Mouse (Mus musculus) 3134 (cell line): ENCODE data around the gene Shroom3.

Experiments
- DNase-seq: peaks from one replicate; pipeline ENCODE4 v3.0.0-alpha.2; 2011; ENCODE audit warnings: low spot score; ENCODE audit not compliant: insufficient read length; ENCODE audit errors: extremely low read depth

Gene Shroom3

DNA sequence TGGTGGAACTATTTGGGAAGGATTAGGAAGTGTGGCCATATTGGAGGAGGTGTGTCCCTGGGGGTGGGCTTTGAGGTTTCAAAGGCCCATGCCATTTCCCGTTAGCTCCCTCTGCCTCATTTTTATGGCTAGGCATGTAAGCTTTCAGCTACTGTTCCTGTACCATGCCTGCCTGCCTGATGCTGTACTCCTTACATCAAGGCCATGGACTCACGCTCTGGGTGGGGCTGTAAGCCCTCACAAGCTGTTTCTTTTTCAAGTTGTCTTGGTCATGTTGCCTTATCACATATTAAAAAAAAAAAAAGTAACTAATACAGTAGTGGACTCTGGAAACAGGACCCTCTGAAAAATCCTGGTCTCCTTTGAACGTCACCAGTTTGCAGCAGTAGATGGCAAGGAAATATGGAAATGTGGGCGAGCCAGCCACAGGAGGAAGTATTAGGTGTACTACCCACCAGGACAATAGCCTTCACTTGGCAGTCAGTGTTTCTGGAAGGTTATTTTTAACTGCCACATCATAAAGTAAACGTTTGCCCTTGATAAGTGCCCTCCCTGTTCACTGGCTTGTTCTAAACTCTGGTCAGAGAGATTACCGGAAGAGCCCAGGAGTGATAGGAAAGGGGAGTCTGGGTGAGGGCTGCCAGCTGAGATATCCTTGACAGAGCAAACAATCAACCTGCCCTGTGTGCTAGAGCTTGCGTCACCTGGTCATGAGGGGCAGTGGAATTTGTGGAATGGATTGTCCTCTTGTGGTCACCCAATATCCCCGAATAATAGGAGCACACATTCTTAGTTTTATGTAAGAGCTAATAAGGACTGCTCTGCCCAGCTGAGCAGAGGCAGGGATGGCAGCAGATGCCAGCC is 62.4 kb downstream of the Shroom3 start:
- DNase-seq: no peak

DNA sequence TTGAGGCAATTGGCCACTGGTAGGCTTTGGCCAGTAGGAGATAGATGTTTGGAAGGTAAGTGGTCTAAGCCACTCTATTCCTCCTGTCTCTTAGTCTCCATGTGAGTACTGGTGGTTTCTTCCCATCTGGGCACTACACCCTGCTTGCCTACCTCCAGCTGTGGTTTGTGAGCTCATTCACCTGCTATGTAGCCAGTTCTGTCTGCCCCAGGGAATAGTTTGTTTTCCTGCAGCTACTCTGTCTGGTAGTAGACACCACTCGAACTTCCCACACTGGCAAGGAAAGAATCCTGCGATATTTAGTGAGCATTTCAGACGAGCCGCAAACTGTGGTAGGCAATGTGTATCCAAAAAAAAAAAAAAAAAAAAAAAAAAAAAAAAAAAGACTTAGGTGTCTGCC is 68.3 kb downstream of the Shroom3 start:
- DNase-seq: peak; percentile 12

DNA sequence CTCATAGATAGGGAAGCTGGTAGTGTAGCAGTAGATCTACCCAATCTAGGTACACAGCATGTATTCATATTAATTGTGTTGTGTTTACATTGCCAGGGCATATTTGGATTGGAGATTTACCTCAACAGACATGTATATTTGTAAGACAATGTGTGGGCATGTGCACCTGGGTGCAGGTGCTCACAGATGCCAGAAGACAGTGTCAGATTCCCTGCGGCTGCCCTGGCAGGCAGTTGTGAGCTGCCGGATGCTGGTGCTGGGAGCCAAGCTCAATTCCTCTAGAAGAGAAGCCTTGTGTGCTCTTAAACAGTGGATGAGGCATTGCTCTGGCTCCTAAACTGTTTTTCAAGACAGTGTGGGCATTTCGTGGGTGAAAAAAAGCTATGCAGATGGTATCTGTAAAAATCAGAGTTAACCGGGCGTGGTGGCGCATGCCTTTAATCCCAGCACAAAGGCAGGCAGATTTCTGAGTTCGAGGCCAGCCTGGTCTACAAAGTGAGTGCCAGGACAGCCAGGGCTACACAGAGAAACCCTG is 72.1 kb downstream of the Shroom3 start:
- no peak for DNase-seq

DNA sequence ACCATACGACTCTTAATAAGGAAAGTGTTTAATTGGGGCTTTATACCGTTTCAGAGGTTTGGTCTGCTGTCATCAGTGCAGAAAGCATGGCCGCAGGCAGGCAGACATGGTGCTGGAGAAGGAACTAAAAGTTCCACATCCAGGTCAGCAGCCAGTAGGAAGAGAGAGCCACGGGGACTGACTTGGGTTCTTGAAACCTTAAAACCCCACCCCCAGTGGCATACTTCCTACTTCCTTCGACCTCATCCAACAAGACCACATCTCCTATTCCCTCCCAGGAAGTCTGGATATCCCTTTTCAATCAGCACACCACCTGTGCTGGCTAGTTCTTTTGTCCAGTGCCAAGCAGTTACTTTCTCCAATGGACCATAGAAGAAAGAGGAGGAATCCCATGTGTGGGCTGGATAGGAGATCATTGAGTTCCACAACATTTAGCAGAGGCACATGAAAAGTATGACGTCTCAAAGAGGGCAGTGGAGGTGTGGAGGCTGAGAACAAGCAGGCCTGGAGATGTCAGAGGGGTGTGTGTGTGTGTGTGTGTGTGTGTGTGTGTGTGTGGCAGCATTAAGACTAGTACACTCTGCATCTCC is 76.0 kb downstream of the Shroom3 start:
- DNase-seq: no peak

DNA sequence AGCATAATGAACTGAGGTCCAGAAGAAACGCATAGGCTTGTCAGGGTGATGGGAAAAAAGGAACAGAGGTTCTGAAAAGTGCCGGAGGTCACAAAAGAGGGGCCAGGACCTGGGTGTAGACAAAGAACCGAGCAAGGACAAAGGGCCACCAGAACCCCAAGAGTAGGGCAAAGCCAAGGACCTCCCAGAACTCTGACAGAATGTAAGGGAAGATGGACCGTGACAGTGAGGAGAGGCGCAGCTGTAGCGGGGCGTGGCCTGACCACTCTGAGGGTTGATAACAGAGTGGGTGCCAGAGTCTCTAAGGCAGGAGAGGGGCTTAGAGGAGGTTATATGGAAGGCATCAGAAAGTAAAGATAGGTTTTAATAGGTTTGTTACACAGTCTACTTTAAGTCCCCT is 77.3 kb downstream of the Shroom3 start:
- no peak for DNase-seq

DNA sequence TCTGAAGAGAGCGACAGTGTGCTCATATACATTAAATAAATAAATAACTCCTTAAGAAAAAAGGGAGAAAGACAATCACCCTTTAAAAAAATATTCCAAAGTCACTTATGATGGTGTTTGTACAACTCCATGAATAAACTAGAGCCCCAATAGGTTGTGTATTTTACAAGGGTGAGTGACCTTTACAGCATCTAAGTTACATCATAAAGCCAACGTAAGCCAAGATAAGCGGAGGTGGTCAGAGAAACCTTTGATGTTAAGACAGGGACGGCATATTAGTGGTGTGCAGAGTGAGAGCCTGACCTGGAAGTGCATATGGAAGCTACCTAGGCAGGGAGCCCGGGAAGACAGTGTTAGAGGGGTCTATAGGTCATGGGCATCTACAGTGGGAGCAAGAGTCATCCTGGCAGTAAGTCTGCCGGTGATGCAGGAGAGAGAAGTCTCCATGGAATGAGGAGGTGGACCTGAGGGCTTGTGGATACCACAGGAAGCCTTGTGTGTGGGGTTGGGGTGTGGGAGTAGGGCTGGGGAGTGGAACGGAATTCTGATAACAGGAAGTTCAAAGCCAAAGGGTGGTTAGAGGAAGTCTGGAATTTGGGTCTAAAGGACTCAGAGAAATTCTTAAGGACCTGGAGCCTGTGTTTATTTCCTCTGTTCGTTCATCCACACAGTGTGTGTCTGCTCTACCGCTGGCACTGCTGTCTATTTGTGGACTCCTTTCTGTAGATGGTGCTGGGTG is 78.5 kb downstream of the Shroom3 start:
- DNase-seq: no peak

DNA sequence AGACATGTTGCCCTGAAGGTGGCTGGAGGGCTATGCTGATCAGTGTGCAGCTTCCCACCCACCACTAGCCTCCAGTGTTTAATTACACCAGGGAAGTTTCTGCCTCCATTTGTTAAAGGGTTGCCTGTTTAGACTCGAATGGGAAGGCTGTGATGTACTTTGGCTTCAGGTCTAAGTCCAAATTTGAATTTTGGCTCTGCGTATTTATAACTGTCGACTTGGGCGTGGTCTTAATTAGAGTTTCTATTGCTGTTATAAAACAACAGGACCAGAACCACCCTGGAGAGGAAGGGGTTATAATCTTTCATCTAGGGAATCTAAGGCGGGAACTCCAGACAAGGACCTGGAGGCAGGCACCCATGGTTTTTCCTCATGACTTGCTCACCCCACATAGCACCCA is 79.2 kb downstream of the Shroom3 start:
- DNase-seq: no peak

DNA sequence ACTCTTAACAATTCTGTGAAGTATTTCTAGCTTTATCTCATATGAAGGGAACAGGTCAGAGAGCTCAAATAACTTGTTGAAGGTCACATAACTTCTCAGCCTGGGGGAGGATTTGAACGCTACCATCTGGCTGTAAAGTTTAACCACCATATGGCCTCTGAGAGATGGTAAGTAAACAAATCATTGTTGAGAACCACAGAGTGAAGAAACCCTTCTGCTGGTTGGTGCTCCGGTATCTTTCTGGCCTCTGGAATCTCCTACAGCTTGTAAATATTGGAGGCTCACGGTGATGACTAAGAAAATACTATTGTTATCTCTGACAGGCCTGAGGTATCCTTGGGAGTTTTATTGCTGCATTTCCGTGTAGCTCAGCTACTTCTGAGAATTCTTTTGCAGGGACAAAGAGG is 80.3 kb downstream of the Shroom3 start:
- DNase-seq: no peak

DNA sequence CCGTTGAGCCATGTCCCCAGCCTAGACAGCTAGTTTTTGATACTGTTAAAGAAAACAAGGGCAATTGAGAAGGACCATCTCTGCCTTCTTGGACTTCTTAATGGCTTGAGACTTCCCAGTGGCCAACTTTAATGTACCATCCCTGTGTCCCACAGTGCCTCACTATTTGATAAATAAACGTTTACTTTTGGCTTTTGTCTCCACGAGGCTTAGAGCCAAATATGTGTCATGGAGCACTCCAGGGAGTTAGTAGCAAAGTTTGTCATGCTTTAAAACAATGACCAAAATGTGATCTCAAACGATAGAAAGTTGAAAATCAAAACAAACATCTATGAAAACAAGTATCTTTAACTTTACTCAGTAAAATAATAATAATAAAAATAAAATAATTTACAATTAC is 83.1 kb downstream of the Shroom3 start:
- no peak for DNase-seq

DNA sequence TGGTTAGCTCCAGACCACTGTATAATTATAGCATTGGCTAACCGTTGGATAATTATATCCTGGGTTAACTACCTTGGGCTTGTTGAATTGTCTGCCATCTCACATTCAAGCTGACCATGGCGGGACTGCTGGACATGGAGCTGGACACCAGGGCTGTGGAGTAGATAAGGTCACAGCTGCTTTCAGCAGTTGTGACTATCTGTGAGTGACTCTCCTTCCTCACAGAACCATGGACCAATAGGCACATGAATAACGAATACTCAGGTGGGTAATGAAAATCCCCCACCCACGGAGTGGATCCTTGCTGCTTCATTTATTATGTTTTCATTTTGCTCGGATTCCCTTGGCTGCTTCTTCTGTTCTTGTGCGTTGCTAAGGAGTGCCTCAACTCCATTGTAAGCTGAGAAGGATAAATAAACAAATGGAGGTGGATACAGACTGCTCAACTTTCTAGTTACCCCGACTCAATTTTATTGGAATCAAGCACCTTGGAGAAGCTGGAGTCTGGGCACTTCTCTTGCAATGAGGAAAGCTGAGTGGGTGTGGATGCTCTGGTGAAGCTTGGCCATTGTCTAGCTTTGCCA is 84.1 kb downstream of the Shroom3 start:
- DNase-seq: no peak

DNA sequence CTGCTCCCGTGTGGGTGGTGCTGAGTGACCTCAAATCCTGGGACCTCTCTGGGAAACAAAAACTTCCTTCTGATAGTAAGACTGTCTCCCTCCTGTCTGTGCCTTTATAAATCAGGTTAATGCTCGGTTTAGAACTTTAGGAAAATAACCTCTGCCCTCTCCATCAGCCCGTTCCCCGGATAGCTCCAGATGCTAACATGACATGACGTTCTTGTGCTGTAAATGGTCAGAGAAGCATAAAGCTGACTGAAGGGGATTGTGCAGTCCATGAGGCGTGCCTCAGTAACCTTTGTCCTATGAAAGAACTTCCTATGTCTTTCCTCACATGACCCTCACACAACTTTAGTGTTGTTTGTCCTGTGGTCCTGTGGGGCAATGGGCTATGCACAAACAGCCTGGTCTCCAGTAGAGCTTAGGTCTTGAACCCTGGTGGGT is 84.6 kb downstream of the Shroom3 start:
- no peak for DNase-seq

DNA sequence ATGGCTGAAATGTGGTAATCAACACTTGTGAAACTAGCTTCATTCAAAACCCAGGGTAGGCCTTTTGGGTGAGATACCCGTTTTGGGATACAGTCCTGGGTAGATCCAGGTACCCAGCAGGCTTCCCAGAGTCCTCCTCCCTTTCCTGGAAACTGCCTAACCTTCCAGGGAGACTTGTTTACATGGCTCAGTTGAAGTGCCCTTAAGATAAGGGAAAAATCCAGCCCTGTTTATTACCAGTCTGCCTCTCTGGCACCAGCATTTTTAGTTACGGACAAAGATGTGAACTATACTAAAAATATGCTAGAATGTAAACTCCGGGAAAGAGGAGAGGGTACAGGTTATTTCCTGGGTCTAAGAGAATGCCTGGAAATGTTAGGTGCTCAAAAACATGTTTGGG is 90.6 kb downstream of the Shroom3 start:
- no peak for DNase-seq

DNA sequence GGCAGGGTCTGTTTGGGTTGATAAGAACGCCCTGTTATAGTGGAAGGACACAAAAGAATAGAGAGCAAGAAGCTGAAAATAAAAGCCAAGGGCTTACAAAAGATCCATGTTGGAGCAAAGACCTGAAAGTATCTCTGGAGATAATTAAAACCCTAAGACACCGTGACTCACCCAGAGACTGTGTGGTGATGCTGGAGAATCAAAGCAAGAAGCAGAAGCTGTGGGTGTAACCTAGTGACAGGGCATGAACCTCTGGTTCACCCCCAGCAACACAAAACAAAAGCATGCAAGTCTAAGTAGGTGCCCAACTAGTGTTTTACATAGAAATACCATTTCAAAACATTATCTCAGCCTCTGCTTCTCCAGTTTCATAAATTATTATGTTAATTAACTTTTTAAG is 91.2 kb downstream of the Shroom3 start:
- DNase-seq: no peak

DNA sequence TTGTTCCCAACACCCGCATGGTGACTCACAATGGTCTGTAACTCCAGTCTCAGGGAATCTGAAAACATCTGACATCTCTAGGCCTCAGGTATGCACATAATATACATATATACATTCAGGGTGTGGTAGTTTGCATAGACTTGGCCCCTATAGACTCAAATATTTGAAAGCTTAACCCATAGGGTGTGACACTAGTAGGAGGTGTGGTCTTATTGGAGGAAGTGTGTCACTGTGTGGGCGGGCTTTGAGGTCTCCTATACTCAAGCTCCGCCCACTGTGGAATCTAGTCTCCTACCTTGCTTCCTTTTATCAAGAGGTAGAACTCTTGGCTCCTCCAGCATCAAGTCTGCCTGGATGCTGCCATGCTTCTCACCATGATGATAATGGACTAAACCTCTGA is 91.7 kb downstream of the Shroom3 start:
- no peak for DNase-seq

DNA sequence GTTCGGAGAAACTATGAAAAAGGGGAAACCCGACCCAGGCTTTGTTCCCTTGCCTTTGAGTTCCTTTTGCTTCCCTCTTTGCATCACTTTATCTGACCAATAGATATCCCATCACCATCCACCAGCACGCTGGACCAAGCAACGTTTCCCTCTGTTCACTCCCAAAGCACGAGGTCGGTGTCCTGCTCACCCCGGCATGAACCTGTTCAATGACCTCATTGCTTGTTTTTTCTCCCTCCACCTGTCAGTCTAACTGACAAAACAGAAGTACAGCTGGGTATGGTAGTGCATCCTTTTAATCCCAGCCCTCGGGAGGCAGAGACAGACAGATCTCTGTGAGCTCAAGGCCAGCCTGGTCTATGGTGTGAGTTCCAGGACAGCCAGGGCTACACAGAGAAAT is 95.2 kb downstream of the Shroom3 start:
- no peak for DNase-seq

DNA sequence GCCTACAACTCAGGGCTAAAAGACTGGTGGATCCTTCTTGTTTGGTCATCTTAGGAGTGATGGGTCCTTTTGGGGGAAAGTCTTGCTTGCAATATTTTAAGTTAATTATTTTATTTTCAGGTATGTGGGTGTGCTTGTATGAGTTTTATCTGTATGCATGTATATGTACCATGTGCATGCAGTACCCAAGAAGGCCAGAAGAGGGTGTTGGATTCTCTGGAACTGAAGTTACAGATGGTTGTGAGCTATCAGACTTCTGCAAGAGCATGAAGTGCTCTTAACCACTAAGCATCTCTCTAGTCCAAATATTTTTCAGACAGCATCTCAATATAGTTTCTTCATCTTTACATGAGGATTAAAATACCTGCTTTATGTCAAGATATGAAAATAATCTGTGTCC is 97.8 kb downstream of the Shroom3 start:
- DNase-seq: no peak

DNA sequence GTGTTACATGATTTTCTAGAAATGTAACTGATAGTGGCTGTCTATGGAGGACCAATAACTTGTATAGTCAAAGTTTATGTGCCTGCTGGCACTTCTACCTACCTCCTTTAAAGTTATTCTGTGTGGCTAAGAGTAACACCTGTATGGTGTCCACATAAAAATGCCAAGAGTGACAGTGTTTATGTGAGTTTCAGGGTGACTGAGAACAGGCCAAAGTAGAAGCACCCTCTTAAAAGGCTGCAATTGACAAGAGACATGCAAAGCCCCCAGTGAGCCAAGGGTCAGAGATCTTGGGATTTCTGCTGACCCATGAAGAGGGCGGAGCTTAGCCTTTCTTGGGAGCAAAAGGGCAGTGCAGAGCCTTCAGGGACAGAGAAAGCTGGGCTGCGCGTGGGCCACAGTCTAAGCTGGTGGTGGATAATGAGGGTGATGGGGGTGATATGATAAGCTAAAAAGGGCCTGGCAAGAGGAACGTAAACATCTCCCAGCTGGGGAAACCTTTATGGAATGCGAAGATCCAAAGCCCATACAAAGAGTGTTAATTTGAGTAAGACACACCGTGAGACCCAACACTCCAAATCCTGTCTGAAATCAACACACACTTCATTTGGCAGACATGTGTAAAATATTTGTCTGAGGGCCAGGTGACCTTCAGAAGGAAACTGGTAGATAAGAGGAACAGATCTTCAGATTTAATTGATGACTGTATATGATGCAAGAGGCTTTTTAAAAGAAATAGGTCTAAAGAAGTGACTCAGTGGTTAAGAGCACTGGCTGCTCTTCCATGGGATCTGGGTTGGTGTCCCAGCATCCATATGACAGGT is 101.0 kb downstream of the Shroom3 start:
- no peak for DNase-seq

DNA sequence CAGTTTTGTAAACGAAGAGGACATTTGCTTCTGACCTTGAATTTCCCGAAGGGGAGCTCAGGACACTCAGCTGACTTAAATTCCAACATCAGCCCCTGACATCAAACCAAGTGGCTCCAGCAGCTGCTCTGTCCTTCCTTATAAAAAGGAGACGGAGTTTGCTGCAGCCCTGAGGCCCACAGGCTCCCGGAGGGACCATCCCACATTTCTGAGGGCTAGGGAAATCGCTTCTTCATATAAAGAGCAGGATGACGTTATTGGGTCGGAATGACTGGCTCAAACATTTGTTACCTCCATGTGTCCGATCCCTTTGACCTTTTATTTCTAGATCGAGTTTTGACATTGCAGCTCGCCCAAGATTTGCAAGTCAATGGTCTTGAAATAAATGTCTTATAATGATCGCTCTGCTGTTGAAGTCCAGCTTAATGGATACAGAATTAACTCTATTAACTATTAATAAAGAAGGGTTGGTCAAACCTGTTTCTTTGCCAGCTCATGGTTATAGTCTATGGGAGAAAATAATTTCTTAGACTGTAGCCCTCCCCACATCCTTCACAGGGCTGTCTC is 102.7 kb downstream of the Shroom3 start:
- DNase-seq: no peak

DNA sequence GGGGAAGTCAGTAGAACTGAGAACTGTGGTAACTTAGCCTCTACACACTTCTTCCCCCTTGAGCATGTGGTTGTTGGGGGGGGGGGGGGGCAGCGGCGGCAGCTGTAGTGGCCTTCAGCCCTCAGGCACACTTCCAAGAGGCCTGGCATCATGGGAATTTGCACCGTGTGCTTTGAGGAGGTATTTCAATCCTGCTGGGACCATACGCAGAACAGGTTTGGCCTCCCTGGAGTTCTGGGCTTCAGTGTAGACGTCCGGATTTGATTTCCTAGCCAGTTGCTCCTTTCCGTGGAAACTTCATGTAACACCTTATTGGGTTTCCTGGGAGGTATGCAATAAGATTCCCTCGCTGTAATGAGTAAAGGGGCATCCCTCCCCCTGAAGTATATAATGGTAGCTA is 105.8 kb downstream of the Shroom3 start:
- no peak for DNase-seq
